Mouse (Mus musculus): ENCODE measurements around the gene Eif1. TPM values are rescaled to one million over a fixed set of nuclear protein-coding genes. Genes with fewer than 3 reads are reported as not detected.

Eif1 gene
- polyA plus RNA-seq, 1 experiment from 2014 or later: 2,009 TPM

DNA sequence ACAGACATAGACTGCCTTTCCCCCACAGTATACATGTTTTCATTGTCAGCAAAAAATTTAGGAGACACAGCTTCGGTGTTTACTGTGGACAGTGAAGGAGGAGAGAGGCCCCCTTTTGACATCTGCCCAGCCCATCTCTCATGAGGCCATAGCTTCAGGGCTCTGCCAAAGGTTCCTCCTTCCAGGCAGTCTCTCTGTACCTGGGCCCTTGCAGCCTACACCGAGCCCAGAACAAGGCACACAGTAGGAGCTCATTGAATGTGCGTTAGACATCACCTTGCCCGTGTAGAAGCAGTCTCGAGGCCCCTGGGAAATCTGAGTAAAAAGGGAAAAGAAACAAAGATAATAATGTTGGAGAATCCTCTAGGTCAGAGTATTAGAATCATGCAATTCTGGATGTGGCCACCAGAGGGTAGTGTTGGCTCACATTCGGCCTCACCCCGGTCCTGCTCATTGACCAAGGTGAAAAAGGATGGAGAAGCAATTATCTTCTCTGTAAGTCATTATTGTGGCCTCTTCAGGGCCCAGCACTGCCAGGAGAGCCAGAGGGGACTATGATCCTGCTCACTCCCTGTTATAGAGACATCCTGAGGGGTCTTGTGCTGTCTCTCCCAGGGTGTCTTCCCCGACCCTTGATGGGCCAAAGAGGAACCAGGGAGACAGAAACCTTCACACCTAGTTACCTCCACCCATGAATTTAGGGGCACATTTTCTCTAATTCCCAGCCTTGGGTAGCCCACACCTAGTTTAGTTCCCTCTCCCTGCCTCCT, 42.7 kb downstream of the Eif1 start:
- Histone ChIP-seq H3K27me3 (replicated peaks; ENCODE audit: control insufficient read depth, insufficient read depth, low read length) (peaks cover 14% of the 10 kb centered on the region), H3K4me3 (ENCODE audit: low read depth, low read length) (no peak overlapping the region), H3K4me2 (ENCODE audit: low read length) (no peak overlapping the region), H3K36me3 (ENCODE audit: control insufficient read depth, insufficient read depth, low read length) (no peaks in the 10 kb centered on the region), H3K4me1 (replicated peaks; ENCODE audit: control insufficient read depth, insufficient read depth, low read length) (0 out of 2 replicates have a peak, but pooled peaks cover 3% of the 10 kb centered on the region), H3K27ac (ENCODE audit: low read depth) (no peak overlapping the region), H3K9ac (ENCODE audit: low read length) (no peak overlapping the region), H3K9me3 (ENCODE audit: control insufficient read depth, low read length) (no peaks in the 10 kb centered on the region)
- 13% methylated on average over 8 of the region's 8 CpGs for WGBS
- DNase-seq (ENCODE audit: low spot score): peak; percentile 96
- ATAC-seq (replicated peaks; ENCODE audit: low FRiP score, low TSS enrichment, low read depth): peak; percentile 61

DNA sequence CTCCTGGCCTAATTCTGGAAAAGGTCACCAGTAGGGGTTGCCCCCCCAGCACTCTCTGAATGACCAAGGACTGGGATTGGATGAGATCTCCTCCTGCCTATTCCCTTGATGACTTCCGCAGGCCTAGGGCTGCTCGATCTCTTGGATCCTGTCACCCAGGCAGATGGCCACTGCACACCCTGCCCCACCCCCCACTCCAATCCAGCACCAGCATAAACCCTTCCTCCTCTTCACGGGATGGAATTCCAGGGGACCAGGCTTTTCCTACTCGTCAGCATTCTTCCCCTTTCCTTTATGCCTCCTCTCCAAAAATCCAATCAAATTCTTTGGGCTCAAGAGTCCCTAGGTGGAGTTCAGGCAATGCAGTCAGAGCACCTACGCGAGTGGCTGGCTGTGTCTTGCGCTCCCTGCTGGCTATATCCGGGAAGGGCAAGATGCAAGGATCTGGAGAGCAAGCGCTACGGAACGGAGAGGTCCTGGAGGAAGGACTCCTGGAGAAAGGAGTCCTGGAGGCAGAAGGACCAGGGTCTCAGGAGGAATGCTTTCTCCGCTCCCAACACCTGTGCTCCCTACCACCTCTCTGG, 43.4 kb downstream of the Eif1 start:
- no peaks in the 10 kb centered on the region for H3K36me3 ChIP-seq (ENCODE audit: control insufficient read depth, insufficient read depth, low read length)

DNA sequence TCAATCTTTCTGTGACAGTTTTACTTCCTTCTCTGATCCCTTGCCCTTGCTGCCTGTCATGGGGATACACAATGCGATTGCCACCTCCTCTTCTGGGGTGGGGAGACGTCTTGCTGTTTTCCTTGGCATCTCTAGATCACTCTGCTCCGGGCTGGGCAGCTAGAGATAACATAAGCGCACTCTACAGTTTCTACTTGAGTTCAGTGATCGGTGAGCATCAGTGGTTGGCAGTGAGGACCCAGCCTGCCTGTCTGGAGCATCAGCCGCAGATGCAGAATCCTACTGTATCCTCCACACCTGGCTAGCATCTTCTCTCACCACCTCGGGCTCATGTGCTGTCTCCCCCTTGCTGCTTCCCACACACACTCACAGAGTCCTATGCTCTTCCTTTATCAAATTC, 49.5 kb downstream of the Eif1 start:
- Histone ChIP-seq H3K9ac (ENCODE audit: low read length) (no peak overlapping the region), H3K27me3 (replicated peaks; ENCODE audit: control insufficient read depth, insufficient read depth, low read length) (no peaks in the 10 kb centered on the region), H3K4me1 (replicated peaks; ENCODE audit: control insufficient read depth, insufficient read depth, low read length) (no peaks in the 10 kb centered on the region), H3K9me3 (ENCODE audit: control insufficient read depth, low read length) (no peaks in the 10 kb centered on the region), H3K4me3 (ENCODE audit: low read depth, low read length) (no peak overlapping the region), H3K4me2 (ENCODE audit: low read length) (no peak overlapping the region), H3K36me3 (ENCODE audit: control insufficient read depth, insufficient read depth, low read length) (peaks cover 43% of the 10 kb centered on the region), H3K27ac (ENCODE audit: low read depth) (no peak overlapping the region)
- DNase-seq (ENCODE audit: low spot score) (no peak), ATAC-seq (replicated peaks; ENCODE audit: low FRiP score, low TSS enrichment, low read depth) (no peak)
- WGBS: 68% methylated on average over 7 of the region's 7 CpGs

More for the DNA sequence above, 43.4 kb downstream of the Eif1 start:
- Histone ChIP-seq H3K4me2 (ENCODE audit: low read length) (no peak overlapping the region), H3K9ac (ENCODE audit: low read length) (no peak overlapping the region), H3K4me3 (ENCODE audit: low read depth, low read length) (no peak overlapping the region), H3K9me3 (ENCODE audit: control insufficient read depth, low read length) (no peaks in the 10 kb centered on the region), H3K27ac (ENCODE audit: low read depth) (no peak overlapping the region), H3K4me1 (replicated peaks; ENCODE audit: control insufficient read depth, insufficient read depth, low read length) (0 out of 2 replicates have a peak, but pooled peaks cover 3% of the 10 kb centered on the region), H3K27me3 (replicated peaks; ENCODE audit: control insufficient read depth, insufficient read depth, low read length) (0 out of 2 replicates have a peak, but pooled peaks cover 12% of the 10 kb centered on the region)
- peak; percentile 33; the same call in 1 of the 2 replicates for ATAC-seq (replicated peaks; ENCODE audit: low FRiP score, low TSS enrichment, low read depth)
- DNase-seq (ENCODE audit: low spot score): peak; percentile 85
- 15% methylated on average over 12 of the region's 12 CpGs for WGBS

DNA sequence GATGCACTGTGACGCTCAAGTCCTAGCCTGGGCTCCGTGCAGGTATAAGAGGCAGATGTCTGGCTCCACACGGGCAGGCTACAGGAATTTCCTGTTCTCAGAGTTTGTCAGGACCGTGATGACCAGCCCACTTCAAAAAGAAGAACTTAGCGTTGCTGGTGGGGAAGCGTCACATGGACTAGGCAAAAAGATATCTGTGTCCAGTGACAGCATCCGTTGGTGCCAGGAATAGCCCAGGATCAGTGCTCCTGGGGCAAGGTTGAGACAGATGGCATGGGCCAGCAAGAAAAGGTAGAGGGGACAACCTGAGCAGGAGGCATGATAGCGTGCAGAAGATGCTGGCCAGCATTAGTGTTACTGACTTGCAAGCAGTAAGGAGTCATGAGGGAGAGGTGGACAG, 50.1 kb downstream of the Eif1 start:
- no peak for DNase-seq (ENCODE audit: low spot score)
- Histone ChIP-seq H3K9me3 (ENCODE audit: control insufficient read depth, low read length) (no peaks in the 10 kb centered on the region), H3K27me3 (replicated peaks; ENCODE audit: control insufficient read depth, insufficient read depth, low read length) (no peaks in the 10 kb centered on the region), H3K27ac (ENCODE audit: low read depth) (no peak overlapping the region), H3K4me3 (ENCODE audit: low read depth, low read length) (no peak overlapping the region), H3K4me2 (ENCODE audit: low read length) (no peak overlapping the region), H3K9ac (ENCODE audit: low read length) (no peak overlapping the region), H3K36me3 (ENCODE audit: control insufficient read depth, insufficient read depth, low read length) (peaks cover 48% of the 10 kb centered on the region), H3K4me1 (replicated peaks; ENCODE audit: control insufficient read depth, insufficient read depth, low read length) (no peaks in the 10 kb centered on the region)
- ATAC-seq (replicated peaks; ENCODE audit: low FRiP score, low TSS enrichment, low read depth): no peak
- 76% methylated on average over 8 of the region's 8 CpGs for WGBS

Other genes with a start within 250 kb of the Eif1 start
- not detected in 2 replicates for gene Krt32, start 231.7 kb upstream of the Eif1 start, polyA plus RNA-seq (2014; fragmentation: Nextera tagmentation; extraction: Ambion mirVana)
- gene Krt35, start 223.6 kb upstream of the Eif1 start, polyA plus RNA-seq (2014; fragmentation: Nextera tagmentation; extraction: Ambion mirVana): not detected in 2 replicates
- gene Krt36, start 214.3 kb upstream of the Eif1 start, polyA plus RNA-seq (2014; fragmentation: Nextera tagmentation; extraction: Ambion mirVana): 0.11 and 0.13 TPM in 2 replicates
- gene Krt13, start 198.3 kb upstream of the Eif1 start, polyA plus RNA-seq (2014; fragmentation: Nextera tagmentation; extraction: Ambion mirVana): 0.11 TPM in 1 of 2 replicates, not detected in the other
- gene Krt15, start 184.0 kb upstream of the Eif1 start, polyA plus RNA-seq (2014; fragmentation: Nextera tagmentation; extraction: Ambion mirVana): 1.3 TPM in 2 replicates
- 359 and 374 TPM in 2 replicates for gene Krt19, start 171.2 kb upstream of the Eif1 start, polyA plus RNA-seq (2014; fragmentation: Nextera tagmentation; extraction: Ambion mirVana)
- not detected in 2 replicates for gene Krt9, start 126.6 kb upstream of the Eif1 start, polyA plus RNA-seq (2014; fragmentation: Nextera tagmentation; extraction: Ambion mirVana)
- gene Krt14, start 112.3 kb upstream of the Eif1 start, polyA plus RNA-seq (2014; fragmentation: Nextera tagmentation; extraction: Ambion mirVana): 5.7 and 6.0 TPM in 2 replicates
- not detected in 2 replicates for gene Krt16, start 71.0 kb upstream of the Eif1 start, polyA plus RNA-seq (2014; fragmentation: Nextera tagmentation; extraction: Ambion mirVana)
- 8.7 and 9.9 TPM in 2 replicates for gene Krt17, start 58.9 kb upstream of the Eif1 start, polyA plus RNA-seq (2014; fragmentation: Nextera tagmentation; extraction: Ambion mirVana)
- gene Krt42, start 50.0 kb upstream of the Eif1 start, polyA plus RNA-seq (2014; fragmentation: Nextera tagmentation; extraction: Ambion mirVana): not detected in 2 replicates
- gene Gast, start 14.5 kb downstream of the Eif1 start, polyA plus RNA-seq (2014; fragmentation: Nextera tagmentation; extraction: Ambion mirVana): 3.2 TPM in 1 of 2 replicates, not detected in the other
- gene Hap1, start 36.2 kb downstream of the Eif1 start, polyA plus RNA-seq (2014; fragmentation: Nextera tagmentation; extraction: Ambion mirVana): 10.2 and 11.1 TPM in 2 replicates
- 93.4 and 106 TPM in 2 replicates for gene Jup, start 77.9 kb downstream of the Eif1 start, polyA plus RNA-seq (2014; fragmentation: Nextera tagmentation; extraction: Ambion mirVana)
- 54.8 and 55.3 TPM in 2 replicates for gene P3h4, start 95.0 kb downstream of the Eif1 start, polyA plus RNA-seq (2014; fragmentation: Nextera tagmentation; extraction: Ambion mirVana)
- 86.2 and 89.7 TPM in 2 replicates for gene Fkbp10, start 95.8 kb downstream of the Eif1 start, polyA plus RNA-seq (2014; fragmentation: Nextera tagmentation; extraction: Ambion mirVana)
- 117 and 126 TPM in 2 replicates for gene Nt5c3b, start 121.9 kb downstream of the Eif1 start, polyA plus RNA-seq (2014; fragmentation: Nextera tagmentation; extraction: Ambion mirVana)
- gene Klhl10, start 122.0 kb downstream of the Eif1 start, polyA plus RNA-seq (2014; fragmentation: Nextera tagmentation; extraction: Ambion mirVana): 0.23 and 0.61 TPM in 2 replicates
- gene Klhl11, start 152.9 kb downstream of the Eif1 start, polyA plus RNA-seq (2014; fragmentation: Nextera tagmentation; extraction: Ambion mirVana): 8.3 and 9.6 TPM in 2 replicates
- gene Acly, start 208.1 kb downstream of the Eif1 start, polyA plus RNA-seq (2014; fragmentation: Nextera tagmentation; extraction: Ambion mirVana): 164 and 177 TPM in 2 replicates
- 0.46 and 0.69 TPM in 2 replicates for gene Ttc25, start 225.7 kb downstream of the Eif1 start, polyA plus RNA-seq (2014; fragmentation: Nextera tagmentation; extraction: Ambion mirVana)

Measured in intestine, embryonic 14.5 days (tissue).